8 mouse cellular contexts compared by ENCODE assay signal in the genomic region with DNA sequence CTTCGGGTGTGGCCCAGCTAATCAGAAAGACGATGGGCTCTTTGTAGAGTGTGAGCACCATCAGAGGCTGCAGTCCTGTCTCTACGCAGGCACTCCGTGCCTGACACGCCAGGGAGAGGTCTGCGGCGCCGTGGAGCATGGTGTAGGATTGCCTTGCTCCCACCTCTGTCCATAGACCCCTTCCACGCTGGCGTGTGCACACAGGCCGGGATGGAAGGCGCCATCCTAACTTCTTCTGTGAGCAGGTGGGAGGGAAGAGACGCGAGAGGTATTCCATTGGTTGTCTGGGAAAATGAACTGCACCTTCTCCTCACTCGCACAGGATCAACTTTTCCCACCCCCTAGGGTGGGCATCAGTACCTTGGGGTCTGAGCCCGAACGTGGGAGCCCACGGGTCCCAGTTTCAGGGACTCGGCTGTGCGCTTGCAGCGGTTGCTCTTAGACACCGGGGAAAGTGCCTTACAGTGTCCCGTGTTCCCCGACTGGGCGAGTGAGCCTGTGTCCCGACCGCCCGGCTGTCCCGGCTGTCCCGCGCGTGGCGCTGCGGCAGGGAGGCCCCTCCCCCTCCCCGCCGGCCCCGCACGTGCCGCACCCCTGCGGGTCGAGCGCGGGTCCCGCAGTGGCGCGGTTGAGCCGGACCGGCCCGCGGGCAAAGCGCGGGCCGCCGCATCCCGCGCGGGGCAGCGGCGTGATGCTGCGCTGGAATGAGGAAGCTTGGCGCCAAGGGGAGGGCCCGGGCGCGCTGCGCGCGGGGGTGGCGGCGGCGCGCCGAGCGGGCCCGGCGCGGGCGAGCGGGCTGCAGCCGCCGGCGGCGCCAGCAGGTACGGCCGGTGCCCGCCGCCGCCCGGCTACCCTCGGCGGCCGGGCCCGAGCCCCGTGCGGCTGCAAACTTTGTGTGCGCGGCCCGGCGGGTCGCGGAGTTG. TPM values are rescaled to one million over a fixed set of nuclear protein-coding genes. Genes with fewer than 3 reads are reported as not detected.
DNase-seq lines count a peak whose midpoint lies in the region; TF ChIP-seq lines count a peak whose summit lies in the region.

A gene (plus strand): TSS at position 74 of the 923 bp plus-strand sequence.

- no peak for DNase-seq in layer of hippocampus, adult 2 months (ENCODE audit: low spot score in 2 of 2)
- DNase-seq in layer of hippocampus, postnatal 14 days (ENCODE audit: low spot score in 2 of 2) = no peak
- DNase-seq in hindbrain, embryonic 10.5 days (ENCODE audit: low spot score) = peak; percentile 47
- peak; percentile 38 to 47 for DNase-seq in lung, postnatal 4 days
- DNase-seq in spleen, postnatal 36 days (ENCODE audit: low spot score in 2 of 2) = peak; percentile 41 to 58
- DNase-seq in left cerebral cortex, adult 9 months (ENCODE audit: low spot score in 2 of 2) = no peak
- no peak for DNase-seq in layer of hippocampus, postnatal 10 days (ENCODE audit: low spot score in 2 of 2)

- H3K27me3 ChIP-seq in hindbrain, embryonic 10.5 days (ENCODE audit: insufficient read depth, poor library complexity, severe bottlenecking) = peaks cover 60% of the 10 kb centered on the region

- no peak within 1 kb of the TSS for H3K27ac ChIP-seq in layer of hippocampus, adult 2 months
- no peak within 1 kb of the TSS for H3K27ac ChIP-seq in cortical plate, adult 2 months (ENCODE audit: insufficient read depth, low read length)
- H3K27ac ChIP-seq in hindbrain, embryonic 10.5 days = peak within 1 kb of the TSS; percentile 83

- TF ChIP-seq POLR2A in cortical plate, adult 2 months (IDR thresholded peaks at IDR 0.05; ENCODE audit: extremely low read depth, insufficient read depth, low read length) = no peak

- WGBS in hindbrain, embryonic 10.5 days = under 1% methylated on average over 97 of the region's 100 CpGs

- TF ChIP-seq CTCF in layer of hippocampus, adult 2 months (conservative IDR thresholded peaks at IDR 0.05) = no peak
- no peak for TF ChIP-seq CTCF in cortical plate, adult 2 months (IDR thresholded peaks at IDR 0.05; ENCODE audit: extremely low read depth, insufficient read depth, low read length)

- no peaks in the 10 kb centered on the region for H3K9me3 ChIP-seq in hindbrain, embryonic 10.5 days

- H3K4me1 ChIP-seq in cortical plate, adult 2 months (ENCODE audit: control insufficient read depth, insufficient read depth, low read length) = no peaks in the 10 kb centered on the region
- H3K4me1 ChIP-seq in hindbrain, embryonic 10.5 days (replicated peaks) = peaks cover 22% of the 10 kb centered on the region

- no peaks in the 10 kb centered on the region for H3K36me3 ChIP-seq in hindbrain, embryonic 10.5 days

- peak within 1 kb of the TSS; percentile 52 for H3K4me3 ChIP-seq in layer of hippocampus, adult 2 months
- H3K4me3 ChIP-seq in cortical plate, adult 2 months (ENCODE audit: insufficient read depth, low read length) = peak within 1 kb of the TSS; percentile 31; the same call in 1 of the 2 replicates
- peak within 1 kb of the TSS; percentile 76 for H3K4me3 ChIP-seq in hindbrain, embryonic 10.5 days

RNA-seq across cellular contexts. Expression of the gene that starts here (rescaled TPM):
- 1 to 10 TPM; 2.6 to 4.0 TPM for total RNA-seq in layer of hippocampus, adult 2 months (2021)
- 1 to 10 TPM; 3.2 to 3.9 TPM for total RNA-seq in layer of hippocampus, postnatal 14 days (2021)
- polyA plus RNA-seq in cortical plate, adult 2 months (2012; rRNA removed) = 3.3 and 3.7 TPM in 2 replicates
- 2.0 and 3.6 TPM in 2 replicates for polyA plus RNA-seq in hindbrain, embryonic 10.5 days (2016; fragmentation: Nextera tagmentation; extraction: Ambion mirVana)
- total RNA-seq in layer of hippocampus, postnatal 10 days (2021) = 1 to 10 TPM; 2.7 to 3.4 TPM

Comparison
In these comparisons a context has a peak if more than half of its experiments do, and no peak if none do; other contexts are left out.
1. DNase-seq: peak in hindbrain, embryonic 10.5 days (single experiment), lung, postnatal 4 days (2 of 2) and spleen, postnatal 36 days (2 of 2); none in layer of hippocampus, adult 2 months (0 of 2), layer of hippocampus, postnatal 14 days (0 of 2), left cerebral cortex, adult 9 months (0 of 2) and layer of hippocampus, postnatal 10 days (0 of 2).
2. Peak in every context shown above with its lines, with median percentiles within 50 percentile points of each other: H3K4me3 ChIP-seq.